7 mouse cellular contexts compared by ENCODE assay signal in the genomic region with DNA sequence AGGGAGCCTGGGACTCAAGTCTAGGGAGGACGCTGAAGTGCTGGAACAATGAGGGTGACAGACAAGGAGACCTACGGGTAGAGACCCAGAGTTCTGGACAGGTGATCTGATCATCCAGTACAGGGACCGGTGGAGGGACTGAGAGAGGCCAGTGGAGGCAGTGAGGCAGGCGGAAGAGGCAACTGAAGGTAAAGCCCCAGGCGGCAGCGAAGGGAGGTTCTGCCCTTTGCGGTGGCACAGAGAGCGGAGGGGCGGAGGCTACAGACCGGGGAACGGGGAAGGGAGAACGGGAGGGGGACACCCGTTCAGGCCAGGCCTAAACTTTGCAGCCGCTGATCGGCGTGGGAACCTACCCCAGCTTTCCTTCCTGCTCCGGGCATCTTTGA. TPM values are rescaled to one million over a fixed set of nuclear protein-coding genes. Genes with fewer than 3 reads are reported as not detected.
DNase-seq lines count a peak whose midpoint lies in the region; ATAC-seq and TF ChIP-seq lines count a peak whose summit lies in the region.

No protein-coding gene starts in this region.

- peak overlapping the region; percentile 90 for H3K4me2 ChIP-seq in embryonic facial prominence, embryonic 13.5 days
- H3K4me2 ChIP-seq in liver, embryonic 16.5 days (ENCODE audit: low read depth, low read length), result peak overlapping the region; percentile 49
- H3K4me2 ChIP-seq in neural tube, embryonic 13.5 days, result peak overlapping the region; percentile 86

- no peaks in the 10 kb centered on the region for H3K9me3 ChIP-seq in E14TG2a.4 (ENCODE audit: low read length)
- H3K9me3 ChIP-seq in embryonic facial prominence, embryonic 13.5 days, result no peaks in the 10 kb centered on the region
- no peaks in the 10 kb centered on the region for H3K9me3 ChIP-seq in liver, embryonic 16.5 days (replicated peaks; ENCODE audit: control insufficient read depth, low read length)
- no peaks in the 10 kb centered on the region for H3K9me3 ChIP-seq in neural tube, embryonic 13.5 days

- H3K4me1 ChIP-seq in E14TG2a.4 (replicated peaks; ENCODE audit: low read depth, low read length), result peaks cover 83% of the 10 kb centered on the region
- H3K4me1 ChIP-seq in embryonic facial prominence, embryonic 13.5 days, result peaks cover 24% of the 10 kb centered on the region
- H3K4me1 ChIP-seq in liver, embryonic 16.5 days (ENCODE audit: control insufficient read depth, low read depth, low read length), result peaks cover 4% of the 10 kb centered on the region
- peaks cover 68% of the 10 kb centered on the region for H3K4me1 ChIP-seq in neural tube, embryonic 13.5 days (replicated peaks)

- 2% methylated on average over 17 of the region's 17 CpGs for WGBS in embryonic facial prominence, embryonic 13.5 days
- WGBS in liver, embryonic 16.5 days (ENCODE audit: insufficient replicate concordance), result 2% methylated on average over 17 of the region's 17 CpGs
- WGBS in neural tube, embryonic 13.5 days, result under 1% methylated on average over 17 of the region's 17 CpGs

- peak overlapping the region; percentile 79 for H3K9ac ChIP-seq in embryonic facial prominence, embryonic 13.5 days
- H3K9ac ChIP-seq in liver, embryonic 16.5 days (ENCODE audit: low read depth, low read length), result peak overlapping the region; percentile 52; the same call in 1 of the 2 replicates
- H3K9ac ChIP-seq in neural tube, embryonic 13.5 days, result peak overlapping the region; percentile 100

- H3K4me3 ChIP-seq in E14TG2a.4 (replicated peaks; ENCODE audit: low read length), result peak overlapping the region; percentile 84
- H3K4me3 ChIP-seq in embryonic facial prominence, embryonic 13.5 days, result peak overlapping the region; percentile 57
- H3K4me3 ChIP-seq in liver, embryonic 16.5 days (ENCODE audit: low read depth, low read length), result peak overlapping the region; percentile 63
- peak overlapping the region; percentile 98 for H3K4me3 ChIP-seq in neural tube, embryonic 13.5 days

- no peak for ATAC-seq in embryonic facial prominence, embryonic 13.5 days (ENCODE audit: insufficient number of reproducible peaks, insufficient read depth, low FRiP score, low TSS enrichment, low read depth)
- peak; percentile 58 for ATAC-seq in inflammation-experienced regulatory T-cells, adult 6 months
- ATAC-seq in liver, embryonic 16.5 days (ENCODE audit: low read depth), result no peak
- ATAC-seq in neural tube, embryonic 13.5 days (ENCODE audit: low read depth), result no peak

- no peak overlapping the region for H3K27ac ChIP-seq in embryonic facial prominence, embryonic 13.5 days
- no peak overlapping the region for H3K27ac ChIP-seq in liver, embryonic 16.5 days (ENCODE audit: low read length)
- peak overlapping the region; percentile 99 for H3K27ac ChIP-seq in neural tube, embryonic 13.5 days (replicated peaks)

- TF ChIP-seq CTCF in E14TG2a.4 (conservative IDR thresholded peaks at IDR 0.05; ENCODE audit: low read length), result no peak

- peak; percentile 68 for DNase-seq in CD4-positive, CD25-positive, alpha-beta regulatory T cell, adult 2 months (ENCODE audit: low read depth, low spot score)
- DNase-seq in right cerebral cortex, postnatal 25 days, result no peak

- H3K36me3 ChIP-seq in E14TG2a.4 (ENCODE audit: insufficient read depth, low read length), result no peaks in the 10 kb centered on the region
- H3K36me3 ChIP-seq in embryonic facial prominence, embryonic 13.5 days, result no peaks in the 10 kb centered on the region
- no peaks in the 10 kb centered on the region for H3K36me3 ChIP-seq in liver, embryonic 16.5 days (ENCODE audit: control insufficient read depth, insufficient read depth)
- 0 out of 2 replicates have a peak, but pooled peaks cover 9% of the 10 kb centered on the region for H3K36me3 ChIP-seq in neural tube, embryonic 13.5 days

- peaks cover 28% of the 10 kb centered on the region for H3K27me3 ChIP-seq in E14TG2a.4 (ENCODE audit: insufficient read depth, low read length)
- H3K27me3 ChIP-seq in embryonic facial prominence, embryonic 13.5 days, result peaks cover 69% of the 10 kb centered on the region
- peaks cover 63% of the 10 kb centered on the region for H3K27me3 ChIP-seq in liver, embryonic 16.5 days (ENCODE audit: control insufficient read depth, insufficient read depth, low read depth, low read length)
- no peaks in the 10 kb centered on the region; the same call in 1 of the 2 replicates for H3K27me3 ChIP-seq in neural tube, embryonic 13.5 days

RNA-seq across cellular contexts. Expression of gene Camk2n1, which starts 1.8 kb away (rescaled TPM):
- 2.4 and 2.5 TPM in 2 replicates for polyA plus RNA-seq in embryonic facial prominence, embryonic 13.5 days (2015; fragmentation: Nextera tagmentation; extraction: Ambion mirVana)
- 1 to 10 TPM; 1.0 to 2.1 (median 1.2) TPM for polyA plus RNA-seq in inflammation-experienced regulatory T-cells, adult 6 months (2017; shearing (Covaris generic))
- 1.5 and 1.6 TPM in 2 replicates for polyA plus RNA-seq in liver, embryonic 16.5 days (2015; fragmentation: Nextera tagmentation; extraction: Ambion mirVana)
- 15.0 and 15.3 TPM in 2 replicates for polyA plus RNA-seq in neural tube, embryonic 13.5 days (2015; fragmentation: Nextera tagmentation; extraction: Ambion mirVana)

RNA-seq across cellular contexts. Expression of gene Mul1, which starts 21.5 kb away (rescaled TPM):
- 15.3 and 19.1 TPM in 2 replicates for polyA plus RNA-seq in embryonic facial prominence, embryonic 13.5 days (2015; fragmentation: Nextera tagmentation; extraction: Ambion mirVana)
- polyA plus RNA-seq in inflammation-experienced regulatory T-cells, adult 6 months (2017; shearing (Covaris generic)), result 10 to 100 TPM; 11.9 to 16.6 (median 14.9) TPM
- 8.2 and 10.0 TPM in 2 replicates for polyA plus RNA-seq in liver, embryonic 16.5 days (2015; fragmentation: Nextera tagmentation; extraction: Ambion mirVana)
- 19.8 and 21.6 TPM in 2 replicates for polyA plus RNA-seq in neural tube, embryonic 13.5 days (2015; fragmentation: Nextera tagmentation; extraction: Ambion mirVana)

RNA-seq across cellular contexts. Expression of gene Fam43b, which starts 59.6 kb away (rescaled TPM):
- 0.18 and 0.25 TPM in 2 replicates for polyA plus RNA-seq in embryonic facial prominence, embryonic 13.5 days (2015; fragmentation: Nextera tagmentation; extraction: Ambion mirVana)
- not detected for polyA plus RNA-seq in inflammation-experienced regulatory T-cells, adult 6 months (2017; shearing (Covaris generic))
- polyA plus RNA-seq in liver, embryonic 16.5 days (2015; fragmentation: Nextera tagmentation; extraction: Ambion mirVana), result not detected in 2 replicates
- polyA plus RNA-seq in neural tube, embryonic 13.5 days (2015; fragmentation: Nextera tagmentation; extraction: Ambion mirVana), result 2.2 and 2.6 TPM in 2 replicates
